Mouse (Mus musculus) lung, postnatal 14 days (tissue): ENCODE results near the gene Nudt17.
"Not testable (repeated sequence)": the region's sequence is repeated elsewhere in the genome, so short reads cannot be mapped to it uniquely, and the experiment has no call there.

Source experiments
- DNase-seq: peaks from one replicate; pipeline ENCODE4 v3.0.0; 2021

Nudt17 gene

DNA sequence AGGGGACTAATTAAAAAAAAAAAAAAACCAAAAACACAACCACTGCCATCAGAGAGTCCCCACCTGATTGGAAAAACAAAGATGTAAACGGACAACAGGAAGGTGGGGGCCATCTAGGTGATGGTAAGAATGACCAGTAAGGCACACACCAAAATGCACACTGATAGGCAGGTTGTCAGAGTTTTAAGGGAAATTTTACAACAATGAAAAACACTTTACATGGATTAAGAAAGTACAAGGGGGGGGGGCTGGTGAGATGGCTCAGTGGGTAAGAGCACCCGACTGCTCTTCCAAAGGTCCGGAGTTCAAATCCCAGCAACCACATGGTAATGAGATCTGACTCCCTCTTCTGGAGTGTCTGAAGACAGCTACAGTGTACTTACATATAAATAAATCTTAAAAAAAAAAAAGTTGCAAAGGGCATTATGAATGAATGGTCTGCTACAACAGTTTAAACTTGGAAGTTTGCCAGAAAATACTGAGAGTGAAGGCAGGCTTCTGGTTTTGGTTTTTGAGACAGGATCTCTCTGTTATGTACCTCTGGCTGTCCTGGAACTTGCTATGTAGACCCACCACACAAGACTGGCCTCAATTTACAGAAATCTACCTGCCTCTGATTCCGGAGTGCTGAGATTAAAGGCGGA is 39.8 kb downstream of the Nudt17 start:
- DNase-seq = no peak

DNA sequence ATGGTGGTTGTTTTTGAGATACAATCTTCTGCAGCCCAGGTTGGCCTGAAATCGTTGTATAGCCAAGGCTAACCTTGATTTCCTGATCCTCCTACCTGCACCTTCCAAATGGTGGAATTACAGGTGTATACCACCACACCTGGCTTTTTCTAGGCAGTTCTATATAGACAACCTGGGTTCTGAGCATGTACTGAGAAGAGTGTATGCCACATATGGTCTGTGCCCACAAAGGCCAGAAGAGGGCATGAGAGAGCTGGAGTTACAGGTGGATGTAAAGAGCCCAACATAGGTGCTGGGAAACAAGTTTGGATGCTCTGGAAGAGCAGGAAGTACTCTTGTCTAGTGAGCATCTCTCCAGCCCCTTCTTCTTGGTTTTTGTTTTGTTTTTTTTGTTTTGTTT is 41.0 kb downstream of the Nudt17 start:
- DNase-seq = peak; percentile 28

DNA sequence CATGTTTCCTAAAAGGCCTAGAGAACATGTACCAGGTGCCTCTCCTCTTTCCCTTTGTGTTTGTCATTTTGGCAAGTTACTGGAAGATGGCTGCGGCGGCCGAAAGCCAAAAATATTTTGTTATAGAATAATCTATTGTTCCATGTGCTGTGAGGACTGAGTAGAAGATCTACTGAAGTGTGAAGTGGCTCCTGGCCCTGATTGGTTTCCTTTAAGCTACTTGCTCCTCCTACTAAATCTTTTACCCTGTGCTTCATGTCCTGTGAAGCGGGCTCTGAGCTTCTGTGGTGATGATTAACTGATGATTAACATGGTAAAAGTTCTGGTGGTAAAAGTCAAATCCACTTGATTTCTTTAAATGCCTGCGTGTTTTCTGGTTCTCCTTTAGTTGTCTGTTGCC is 41.4 kb downstream of the Nudt17 start:
- DNase-seq = no peak

DNA sequence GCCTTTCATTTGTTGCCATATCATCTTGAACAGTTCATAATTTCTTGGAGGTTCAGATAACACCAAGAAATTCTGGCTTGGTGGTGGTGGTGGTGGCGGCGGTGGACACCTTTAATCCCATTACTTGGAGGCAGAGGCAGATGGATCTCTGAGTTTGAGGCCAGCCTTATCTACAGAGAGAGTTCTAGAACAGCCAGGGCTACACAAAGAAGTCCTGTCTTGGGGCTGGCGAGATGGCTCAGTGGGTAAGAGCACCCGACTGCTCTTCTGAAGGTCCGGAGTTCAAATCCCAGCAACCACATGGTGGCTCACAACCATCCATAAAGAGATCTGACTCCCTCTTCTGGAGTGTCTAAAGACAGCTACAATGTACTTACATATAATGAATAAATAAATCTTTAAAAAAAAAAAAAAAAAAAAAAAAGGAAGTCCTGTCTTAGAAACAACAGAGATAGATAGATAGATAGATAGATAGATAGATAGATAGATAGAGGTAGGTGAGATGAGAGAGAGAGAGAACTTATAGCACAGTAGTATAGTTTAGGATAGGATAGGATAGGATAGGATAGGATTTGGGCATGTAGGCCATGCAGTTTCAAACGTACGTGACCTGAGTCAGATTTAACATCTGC is 42.5 kb downstream of the Nudt17 start:
- not testable (repeated sequence) for DNase-seq

DNA sequence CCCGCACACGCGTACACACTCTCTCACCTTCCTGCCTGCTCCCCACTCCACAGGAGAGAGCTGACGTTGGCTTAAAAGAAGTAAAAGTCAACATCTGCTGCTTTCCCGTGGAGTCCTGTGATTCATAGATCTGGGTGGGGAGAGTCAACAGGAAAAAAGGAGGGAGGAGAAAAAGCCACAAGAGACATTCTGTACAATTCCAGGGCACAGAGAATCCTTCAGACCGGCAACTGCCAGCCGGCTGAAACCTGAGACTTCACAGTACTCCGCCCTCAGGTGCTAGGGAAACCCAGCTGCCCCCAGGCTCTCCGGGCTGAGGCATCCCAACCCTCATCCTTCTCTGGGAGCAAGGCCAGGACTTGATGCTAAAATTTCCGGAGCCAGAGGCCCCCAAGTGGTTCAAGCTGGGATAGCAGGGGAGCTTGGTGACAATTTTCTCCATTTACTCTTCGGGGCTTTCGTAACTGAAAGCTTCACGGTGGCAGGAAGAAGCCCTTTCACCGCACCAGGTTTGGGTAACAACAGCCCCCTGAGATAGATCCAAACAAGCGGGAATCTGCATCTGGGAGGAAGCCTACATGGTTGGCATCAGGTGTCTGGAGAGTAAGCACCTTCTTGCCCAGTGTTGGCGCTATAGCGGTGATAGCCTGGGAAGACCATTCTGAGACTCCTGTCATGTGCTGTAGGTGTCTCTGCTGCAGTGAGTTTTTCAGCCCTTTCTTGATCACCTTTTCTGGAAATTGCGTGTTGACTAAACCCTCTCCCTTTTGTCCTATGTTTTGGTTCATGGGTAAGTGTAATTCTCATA is 44.7 kb downstream of the Nudt17 start:
- DNase-seq = peak; percentile 87

DNA sequence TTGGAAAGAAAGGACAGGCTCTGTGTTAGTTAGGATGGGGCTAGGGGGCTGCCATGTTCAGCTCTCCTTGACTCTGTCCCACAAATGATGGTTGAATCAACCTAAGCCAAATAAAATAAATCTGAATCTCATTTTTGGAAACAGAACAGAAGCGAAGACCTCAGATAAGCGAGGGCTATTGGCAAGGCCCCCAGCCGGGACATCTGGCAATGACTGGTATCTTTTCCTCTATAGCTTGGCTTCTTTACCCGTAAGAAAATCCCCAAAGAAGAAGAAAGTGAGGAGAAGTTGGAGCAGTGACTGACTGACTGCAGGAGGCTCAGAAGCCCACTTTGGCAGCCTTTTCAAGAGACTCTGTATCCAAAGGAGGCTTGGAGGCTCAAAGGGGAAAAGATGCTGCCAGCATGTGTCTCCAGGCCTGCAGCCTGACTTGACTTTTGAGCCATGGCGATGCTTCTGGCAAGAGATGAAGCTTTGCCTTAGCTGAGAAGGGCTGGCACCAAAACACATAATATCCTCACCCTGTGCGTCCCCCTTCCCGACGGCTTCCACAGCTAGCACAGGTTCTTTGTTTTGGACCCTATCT is 45.5 kb downstream of the Nudt17 start:
- DNase-seq = no peak

DNA sequence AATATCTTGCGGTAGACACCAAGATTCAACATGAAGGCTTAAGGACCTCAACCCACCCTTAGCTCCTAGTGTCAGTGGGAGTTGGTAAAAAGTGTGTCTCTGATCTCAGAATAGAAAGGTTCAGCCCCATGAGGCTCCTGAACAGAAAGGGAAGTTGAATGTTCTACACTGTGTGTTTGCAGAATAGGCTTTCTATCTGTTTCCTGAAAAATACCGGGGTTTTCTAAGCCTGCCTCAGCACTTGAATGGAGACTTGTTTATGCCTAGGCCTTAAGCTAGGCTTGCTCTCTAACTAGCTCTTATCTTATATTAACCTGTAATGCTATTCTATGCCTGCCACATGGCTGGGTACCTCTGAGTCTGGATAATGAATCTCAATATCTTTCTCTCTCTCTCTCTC is 47.5 kb downstream of the Nudt17 start:
- DNase-seq = no peak
